Mouse (Mus musculus) skeletal muscle tissue, adult 2 months (tissue): ENCODE results near the gene Slc25a23.
"Not testable (repeated sequence)": the region's sequence is repeated elsewhere in the genome, so short reads cannot be mapped to it uniquely, and the experiment has no call there.

Experiments
- DNase-seq: peaks from one replicate; pipeline ENCODE4 v3.0.0-alpha.2; 2012; ENCODE audit warnings: low read depth, low spot score

Slc25a23 gene

DNA sequence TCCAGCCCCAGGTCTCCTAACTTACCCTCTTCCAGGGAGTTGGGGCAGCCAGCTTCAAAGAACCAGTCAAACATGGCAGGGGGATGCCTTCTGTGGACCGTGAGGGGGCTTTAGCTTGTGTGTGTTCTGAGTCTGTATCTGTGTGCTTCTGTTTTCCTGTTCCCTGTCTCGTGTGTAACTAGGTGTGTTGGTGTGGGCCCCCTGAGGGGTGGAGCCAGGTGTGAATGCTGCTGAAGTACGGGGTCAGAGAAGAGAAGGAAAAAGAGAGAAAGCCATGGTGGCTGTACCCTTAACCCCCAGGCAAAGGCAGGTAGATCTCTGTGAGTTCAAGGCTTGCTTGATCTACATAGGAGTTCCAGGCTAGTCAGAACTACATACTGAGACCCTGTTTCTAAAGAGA lies 17.3 kb upstream of the Slc25a23 start:
- no peak for DNase-seq

DNA sequence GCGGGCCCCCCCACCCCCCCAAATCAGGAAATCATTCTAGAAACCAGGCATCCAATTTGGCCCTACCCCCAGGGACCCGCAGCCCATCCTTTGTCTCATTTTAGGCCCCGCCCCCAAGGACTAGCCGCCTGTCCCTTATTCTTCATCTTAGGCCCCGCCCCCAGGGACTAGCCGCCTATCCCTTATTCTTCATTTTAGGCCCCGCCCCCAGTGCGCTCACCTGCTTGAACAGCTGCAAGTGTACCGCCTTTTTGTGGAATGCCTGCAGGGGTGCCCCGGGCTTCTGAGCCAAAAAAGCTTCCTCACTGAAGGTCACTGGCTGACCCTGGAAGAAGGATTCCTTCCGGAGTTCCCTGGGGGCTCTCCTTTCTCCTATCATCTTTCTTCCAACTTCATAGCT lies 11.0 kb upstream of the Slc25a23 start:
- no peak for DNase-seq

DNA sequence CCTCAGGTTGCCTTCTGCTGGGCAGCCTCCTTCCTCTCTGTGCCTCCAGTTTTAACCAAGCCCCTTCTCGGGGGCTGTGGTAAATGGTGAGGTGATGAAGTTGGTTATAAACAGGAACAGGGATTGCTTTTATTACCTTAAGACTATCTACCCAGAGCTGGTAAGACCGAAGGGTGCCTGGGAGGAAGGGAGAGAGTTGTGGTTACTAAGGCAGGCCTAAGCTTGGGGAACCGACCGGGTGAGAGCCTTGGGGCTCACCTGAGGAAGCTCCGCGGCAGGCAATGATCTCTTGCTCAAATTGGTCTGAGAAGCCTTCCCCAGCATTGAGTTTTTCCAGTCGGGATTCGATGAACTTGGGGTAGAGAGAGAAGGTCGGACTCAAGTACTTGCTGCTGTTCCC lies 10.6 kb upstream of the Slc25a23 start:
- no peak for DNase-seq

DNA sequence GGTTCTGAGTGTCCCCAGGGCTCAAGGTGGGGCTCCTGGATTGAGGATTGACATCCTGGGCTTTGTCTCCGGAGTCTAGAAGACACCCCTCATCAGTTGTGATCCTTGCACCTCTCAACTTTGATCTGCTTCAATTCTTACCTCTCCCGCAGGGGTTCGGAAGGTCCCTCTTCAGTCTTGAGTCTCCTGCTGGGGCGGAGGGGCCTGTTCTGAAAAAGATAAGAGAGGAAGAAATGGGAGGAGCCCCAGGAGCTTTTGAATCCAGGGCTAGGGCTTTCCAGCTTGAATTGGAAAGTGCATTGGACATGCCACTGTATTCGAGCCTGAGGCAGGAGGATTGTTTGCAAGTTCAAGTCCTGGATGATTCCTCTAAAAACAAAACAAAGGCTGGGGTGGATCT lies 7.2 kb upstream of the Slc25a23 start:
- no peak for DNase-seq

DNA sequence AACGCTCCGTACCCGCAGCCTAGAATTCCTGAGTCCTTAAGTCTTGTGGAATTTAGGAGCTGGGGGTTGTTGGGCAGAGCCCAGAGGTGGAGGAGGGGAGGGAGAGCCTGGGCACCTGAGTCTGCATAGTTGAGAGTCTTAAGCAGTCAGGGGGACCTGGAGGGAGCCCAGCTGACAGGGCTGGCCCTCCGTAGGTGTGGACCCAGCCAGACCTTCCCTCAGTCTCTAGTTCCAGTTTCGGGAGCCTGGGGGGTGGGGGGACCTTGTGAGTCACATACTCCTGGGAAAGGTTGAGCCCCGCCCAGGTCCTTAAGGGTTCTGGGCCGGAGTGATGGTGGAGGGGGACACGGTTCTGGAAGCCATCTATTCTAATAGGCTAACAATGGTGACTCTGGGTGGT lies 3.4 kb upstream of the Slc25a23 start:
- no peak for DNase-seq

DNA sequence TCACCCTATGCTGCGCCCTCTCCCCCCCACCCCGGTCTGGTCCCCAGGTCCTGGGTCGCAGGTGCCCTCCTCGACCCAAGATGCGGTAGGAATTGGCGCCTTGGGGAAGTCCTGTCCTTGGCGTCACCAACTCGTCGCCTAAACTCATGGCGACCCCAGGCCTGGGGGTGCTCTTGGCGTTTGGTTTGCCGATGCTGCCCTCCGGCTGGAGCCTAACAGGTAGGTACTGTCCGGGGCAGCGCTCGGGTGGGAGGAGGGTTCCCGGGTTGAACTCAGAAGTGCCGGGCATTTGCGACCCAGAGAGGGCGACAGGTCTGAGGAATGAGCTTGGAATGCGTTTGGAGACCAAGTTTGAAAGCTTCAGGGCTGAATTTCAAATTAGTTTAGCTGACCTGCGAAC lies 2.9 kb upstream of the Slc25a23 start:
- DNase-seq = no peak

DNA sequence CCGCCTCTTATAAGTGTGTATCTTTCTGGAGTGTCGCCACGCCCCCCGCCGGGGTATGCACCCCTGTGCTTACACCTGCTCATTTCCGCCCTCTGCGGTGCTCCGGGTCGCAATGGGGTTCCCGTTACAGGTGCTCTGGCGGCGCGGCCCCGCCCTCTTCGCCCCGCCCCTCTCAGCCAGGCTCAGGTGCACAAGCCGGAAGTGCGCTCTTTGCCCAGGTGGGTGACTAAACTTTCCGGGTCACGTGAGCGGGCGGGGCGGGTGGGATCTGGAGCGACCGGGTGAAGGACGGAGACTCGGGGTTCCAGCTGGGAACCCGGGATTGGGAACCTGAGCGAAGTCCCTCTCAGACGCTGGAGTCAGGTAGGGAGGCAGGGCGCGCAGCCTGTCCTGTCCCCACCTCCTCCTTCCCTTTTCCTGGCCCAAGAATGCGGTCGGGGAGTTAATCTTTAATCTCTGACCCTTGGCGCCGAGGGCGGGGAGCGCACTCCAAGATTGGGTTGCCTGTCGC lies 2.4 kb upstream of the Slc25a23 start:
- no peak for DNase-seq

DNA sequence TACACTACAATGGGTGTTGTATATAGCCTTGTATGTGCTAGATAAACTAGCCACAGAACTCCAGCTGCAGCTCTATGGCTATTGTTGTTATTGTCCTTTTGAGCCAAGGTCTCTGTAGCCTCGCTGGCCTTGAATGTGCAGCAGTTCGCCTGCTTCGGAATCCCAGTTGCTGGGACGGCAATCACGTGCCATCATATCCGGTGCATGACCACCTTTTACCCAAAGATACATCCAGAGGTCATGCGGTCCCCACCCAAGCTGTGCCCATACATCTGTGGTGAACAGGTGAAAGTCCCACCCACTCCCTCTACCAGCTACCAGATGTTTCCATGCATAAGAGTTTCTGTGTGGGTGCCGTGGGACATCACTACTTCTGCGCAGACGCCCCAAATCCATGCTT lies 1.4 kb upstream of the Slc25a23 start:
- DNase-seq = no peak

DNA sequence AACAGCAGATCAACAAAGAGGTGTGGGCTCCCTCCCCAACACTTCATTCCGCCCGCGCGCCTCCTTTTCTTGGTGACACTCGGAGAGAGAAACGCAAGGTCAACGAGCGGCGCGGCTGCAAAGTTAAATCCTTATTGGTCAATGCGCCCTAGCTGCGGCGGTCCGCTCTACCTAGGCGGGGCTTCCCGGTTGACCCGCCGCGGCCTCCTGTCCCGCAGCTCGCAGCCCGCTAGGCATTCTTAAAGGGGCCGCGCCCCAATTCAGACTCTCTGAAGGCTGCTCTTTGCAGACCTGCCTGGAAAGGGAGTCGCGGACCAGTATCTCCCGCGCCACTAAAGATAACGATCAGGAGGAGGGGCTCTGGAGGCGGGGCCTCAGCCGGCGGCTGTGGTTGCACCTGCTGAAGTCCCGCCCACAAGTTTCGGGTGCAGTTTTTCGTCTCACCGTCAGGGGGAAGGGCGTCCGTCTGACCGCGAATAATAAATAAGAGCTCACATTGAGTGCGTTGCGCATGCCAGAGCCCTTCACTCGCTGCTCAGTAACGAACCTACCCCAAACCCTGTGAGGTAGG lies 653 bp upstream of the Slc25a23 start:
- peak; percentile 87 for DNase-seq

DNA sequence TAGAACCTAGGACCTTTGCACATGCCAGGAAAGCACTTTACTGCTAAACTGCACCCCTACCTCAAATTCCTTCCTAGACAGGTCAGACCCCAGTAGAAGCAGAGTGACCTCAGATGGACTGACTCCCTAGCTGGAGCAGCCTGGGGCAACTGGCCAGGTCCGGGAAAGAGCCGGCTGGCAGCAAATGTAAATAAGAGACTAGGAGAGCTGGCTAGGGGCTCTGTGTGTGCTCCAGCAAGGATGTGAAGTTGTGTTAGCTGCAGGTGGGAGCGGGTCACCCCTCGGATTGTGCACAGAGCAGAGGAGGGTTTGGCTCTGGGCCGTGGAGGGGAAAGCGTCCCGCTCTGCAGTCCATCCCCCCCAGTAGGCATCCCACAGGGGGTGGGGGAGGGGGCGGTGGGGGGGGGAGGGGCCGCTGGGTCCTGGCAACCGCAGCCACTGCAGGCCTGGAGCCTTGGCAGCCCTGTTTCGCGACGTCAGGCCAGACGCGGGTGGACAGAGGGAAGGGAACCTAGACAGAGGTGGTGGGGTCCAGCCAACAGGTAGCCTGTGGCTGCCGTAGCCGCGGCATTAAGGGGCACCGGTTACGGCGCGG lies 675 bp downstream of the Slc25a23 start, which contains the start of gene Crb3:
Crb3 (plus strand) TSS at position 215 of the 595 bp plus-strand sequence.
- peak; percentile 26 for DNase-seq

DNA sequence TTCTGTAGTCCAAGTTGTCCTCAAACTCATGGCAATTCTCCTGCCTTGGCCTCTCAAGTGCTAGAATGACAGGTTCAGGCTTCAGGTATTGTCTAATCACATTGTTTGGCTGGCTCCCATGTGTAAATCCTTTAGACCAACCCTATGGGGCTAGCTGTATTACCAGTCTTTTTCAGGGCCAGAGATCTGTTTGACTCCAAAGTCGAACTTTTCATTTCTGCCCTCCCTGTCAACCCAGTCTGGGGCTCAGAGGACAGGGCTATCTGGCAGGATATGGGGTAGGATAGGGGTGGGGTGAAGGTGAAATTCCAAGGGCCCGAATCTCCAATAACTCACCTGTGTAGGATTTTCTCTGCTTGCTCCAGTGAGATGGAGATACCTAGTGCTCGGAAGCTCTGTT lies 3.4 kb downstream of the Slc25a23 start:
- no peak for DNase-seq

DNA sequence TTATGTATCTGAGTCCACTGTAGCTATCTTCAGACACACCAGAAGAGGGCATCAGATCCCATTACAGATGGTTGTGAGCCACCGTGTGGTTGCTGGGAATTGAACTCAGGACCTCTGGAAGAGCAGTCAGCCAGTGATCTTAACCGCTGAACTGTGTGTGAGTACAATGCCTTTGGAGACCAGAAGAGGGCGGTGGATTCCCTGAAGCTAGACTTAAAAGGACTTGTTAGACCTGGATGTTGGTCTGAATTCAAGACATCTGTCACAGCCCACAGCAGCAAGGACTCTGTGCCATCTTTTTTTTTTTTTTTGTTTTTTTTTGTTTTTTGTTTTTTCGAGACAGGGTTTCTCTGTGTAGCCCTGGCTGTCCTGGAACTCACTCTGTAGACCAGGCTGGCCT lies 8.0 kb downstream of the Slc25a23 start:
- DNase-seq = not testable (repeated sequence)

DNA sequence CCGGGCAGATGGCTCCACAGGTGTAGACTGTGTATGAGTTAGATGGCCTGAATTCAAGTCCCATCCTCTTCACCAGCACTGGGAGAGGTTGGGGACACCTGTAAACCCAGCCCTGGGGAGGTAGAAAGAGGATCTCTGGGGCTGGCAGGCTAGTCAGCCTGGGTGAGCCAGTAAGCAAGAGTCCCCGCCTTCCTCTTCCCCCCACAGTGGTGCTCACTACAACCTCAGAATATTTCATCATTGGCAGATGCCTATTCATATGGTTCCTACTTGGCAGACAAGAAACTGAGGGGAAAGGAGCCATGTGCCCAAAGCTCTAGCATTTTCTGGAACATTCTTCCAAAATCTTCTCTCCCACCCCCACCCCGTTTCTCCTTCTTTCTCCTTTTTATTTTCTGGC lies 10.8 kb downstream of the Slc25a23 start:
- DNase-seq = no peak

DNA sequence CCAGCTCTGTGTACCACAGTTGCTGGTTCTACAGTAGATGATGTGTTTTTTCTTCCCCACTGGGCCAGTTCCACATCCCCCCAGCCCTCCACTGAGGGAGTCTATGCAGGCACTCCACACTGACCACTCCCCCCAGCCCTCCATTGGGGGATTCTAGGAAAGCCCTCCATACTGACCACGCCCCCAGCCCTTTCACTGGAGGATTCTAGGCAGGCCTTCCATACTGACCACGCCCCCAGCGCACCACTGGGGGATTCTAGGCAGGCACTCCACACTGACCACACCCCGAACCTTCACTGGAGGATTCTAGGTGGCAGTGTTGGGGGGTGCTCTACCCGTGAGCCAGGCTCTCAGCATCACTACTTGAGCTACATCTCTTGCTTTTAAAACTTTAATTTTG lies 12.3 kb downstream of the Slc25a23 start:
- no peak for DNase-seq

DNA sequence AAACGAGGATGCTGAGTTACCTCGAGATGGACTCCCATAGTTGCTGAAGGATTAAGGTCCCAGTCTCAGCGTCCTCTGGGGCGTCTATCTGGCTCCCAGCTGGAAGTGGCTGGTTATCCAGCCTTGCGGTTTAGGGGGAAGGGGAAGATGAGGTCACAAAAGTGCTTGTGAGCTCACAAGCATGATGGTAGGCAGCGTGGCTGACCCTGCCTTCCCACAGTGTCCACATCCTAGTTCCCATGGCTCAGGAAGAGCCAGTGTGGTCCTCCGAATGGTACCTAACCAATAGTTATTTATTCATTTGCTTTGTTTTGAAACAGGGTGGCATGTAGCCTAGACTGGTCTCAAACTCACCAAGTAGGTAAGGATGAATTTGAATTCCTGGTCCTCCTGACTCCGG lies 18.1 kb downstream of the Slc25a23 start, which contains the start of gene Slc25a41:
Slc25a41 (minus strand) TSS at position 101 of the 400 bp plus-strand sequence.
- DNase-seq = no peak

DNA sequence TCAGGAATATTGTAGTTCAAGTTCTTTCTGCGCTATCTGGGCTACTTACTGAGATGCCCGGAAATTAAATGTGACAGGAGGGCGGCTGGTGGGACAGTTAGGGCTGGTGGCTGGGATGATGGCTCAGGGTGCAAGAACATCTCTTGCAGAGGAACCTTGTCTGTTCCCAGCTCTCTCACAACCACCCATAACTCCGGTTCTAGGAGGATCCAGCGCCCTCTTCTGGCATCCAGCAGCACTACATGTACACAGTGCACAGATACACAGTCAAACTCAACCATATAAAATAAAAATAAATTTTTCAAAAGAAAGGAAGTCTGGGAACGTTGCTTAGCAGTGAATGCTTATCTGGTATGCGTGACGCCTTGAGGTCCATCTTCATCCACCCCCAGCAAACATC lies 20.7 kb downstream of the Slc25a23 start:
- DNase-seq = no peak

DNA sequence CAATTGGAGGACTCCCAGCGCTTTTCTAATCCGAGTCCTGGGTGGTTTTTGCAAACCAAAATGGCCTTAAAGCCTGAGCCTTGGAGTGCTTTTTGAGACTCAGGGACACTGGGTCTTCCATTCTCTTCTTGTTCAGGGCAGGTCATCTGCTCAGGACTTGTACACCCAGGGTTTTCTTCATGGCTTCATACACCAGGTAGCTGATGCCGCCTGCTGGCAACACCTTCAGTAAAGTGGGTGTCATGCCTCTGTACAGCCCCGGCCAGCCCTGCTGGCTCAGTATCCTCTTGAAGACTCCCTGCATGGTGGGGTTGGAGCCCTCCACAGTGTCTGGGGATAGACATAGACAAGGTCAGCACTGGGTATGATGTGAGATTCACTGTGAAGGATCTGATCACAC lies 26.8 kb downstream of the Slc25a23 start:
- DNase-seq = no peak

DNA sequence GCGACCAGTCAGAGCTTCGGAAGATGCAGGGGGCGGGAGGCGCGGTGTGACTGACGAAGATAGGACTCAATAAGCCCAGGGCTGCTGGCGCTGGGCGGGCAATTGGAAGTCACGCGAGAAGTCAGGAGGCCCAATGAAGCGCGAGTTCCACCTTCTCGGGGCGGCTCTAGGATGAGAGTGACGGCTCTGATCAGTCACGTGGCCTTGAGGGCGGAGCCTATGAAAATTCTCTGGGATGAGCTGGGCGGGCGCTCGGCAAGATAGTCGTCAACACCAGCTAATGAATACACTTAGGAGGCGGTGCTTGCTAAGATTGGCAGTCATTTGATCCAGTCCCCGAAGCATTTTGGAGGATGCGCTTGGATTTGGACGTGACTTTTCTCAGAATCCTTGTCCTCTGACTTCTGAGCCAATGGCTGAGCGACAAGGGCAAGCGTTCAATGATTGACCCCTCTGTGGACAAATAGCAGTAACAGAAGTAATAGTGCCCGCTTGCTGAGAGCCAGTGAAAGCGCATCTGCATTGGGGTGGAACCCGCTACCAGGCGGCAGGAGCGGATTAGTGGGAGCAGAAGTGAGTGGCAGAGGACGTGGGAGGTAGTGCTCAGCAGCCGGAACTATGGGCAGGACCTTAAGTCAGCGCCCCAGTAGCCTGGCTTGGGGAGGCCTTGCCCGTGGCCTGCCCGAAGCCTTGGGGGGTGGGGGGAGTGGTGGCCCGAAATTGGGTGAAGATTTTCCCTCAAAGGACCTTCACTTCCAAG lies 27.8 kb downstream of the Slc25a23 start:
- DNase-seq = peak; percentile 100

DNA sequence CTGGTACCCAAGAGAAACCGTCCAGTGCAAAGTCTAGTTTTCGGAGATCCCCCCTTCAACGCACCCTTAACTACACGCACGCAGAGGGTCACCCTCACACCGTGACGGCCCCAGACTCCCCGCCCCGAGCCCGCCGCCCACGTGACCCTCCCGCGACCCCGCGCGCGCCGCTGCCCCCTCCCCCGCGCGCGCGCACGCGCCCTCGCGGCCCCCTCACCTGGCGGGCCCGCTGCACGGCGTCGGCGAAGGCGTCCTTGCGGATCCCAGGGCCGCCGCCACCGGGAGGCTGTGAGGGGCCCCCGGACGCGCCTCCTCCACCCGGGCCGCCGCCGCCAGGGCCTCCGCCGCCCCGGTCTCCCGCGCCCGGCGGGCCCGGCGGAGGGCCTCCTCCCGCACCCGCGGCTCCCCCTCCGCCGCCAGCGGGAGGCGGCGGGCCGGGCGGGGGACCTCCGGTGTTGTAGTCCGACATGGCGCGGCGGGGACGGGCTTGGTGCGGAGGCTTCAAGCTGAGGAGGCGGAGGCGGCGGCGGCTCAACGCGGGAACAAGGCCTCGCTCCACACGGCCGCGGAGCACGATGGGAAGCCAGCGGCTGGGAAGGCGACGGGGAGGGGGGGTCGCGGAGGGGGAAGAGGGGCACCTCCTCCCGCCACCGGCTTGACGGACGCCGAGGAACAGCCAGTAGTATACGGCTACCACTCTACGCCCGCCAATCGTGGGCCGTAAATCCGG lies 28.6 kb downstream of the Slc25a23 start, which contains the start of gene Khsrp:
Khsrp (minus strand) TSS at position 592 of the 730 bp plus-strand sequence.
- DNase-seq = no peak

DNA sequence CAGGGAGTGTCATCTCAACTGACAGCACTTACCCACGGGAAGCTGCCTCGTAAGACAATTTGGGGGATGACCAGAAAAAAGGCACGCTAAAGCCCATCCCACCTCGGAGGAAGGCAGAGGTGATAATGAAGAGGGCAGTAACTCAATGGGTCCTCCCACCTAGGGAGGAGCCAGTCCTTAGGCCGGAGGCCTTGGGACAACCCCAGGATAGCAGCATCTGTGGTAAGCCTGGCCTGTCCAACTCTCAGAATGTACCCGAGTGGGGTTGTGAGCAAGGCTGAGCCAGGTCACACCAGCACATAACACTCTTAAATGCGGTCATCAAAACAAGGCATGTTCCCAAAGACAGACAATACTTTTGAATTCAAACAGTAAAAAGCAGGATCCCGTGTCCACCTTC lies 30.0 kb downstream of the Slc25a23 start:
- DNase-seq = no peak

DNA sequence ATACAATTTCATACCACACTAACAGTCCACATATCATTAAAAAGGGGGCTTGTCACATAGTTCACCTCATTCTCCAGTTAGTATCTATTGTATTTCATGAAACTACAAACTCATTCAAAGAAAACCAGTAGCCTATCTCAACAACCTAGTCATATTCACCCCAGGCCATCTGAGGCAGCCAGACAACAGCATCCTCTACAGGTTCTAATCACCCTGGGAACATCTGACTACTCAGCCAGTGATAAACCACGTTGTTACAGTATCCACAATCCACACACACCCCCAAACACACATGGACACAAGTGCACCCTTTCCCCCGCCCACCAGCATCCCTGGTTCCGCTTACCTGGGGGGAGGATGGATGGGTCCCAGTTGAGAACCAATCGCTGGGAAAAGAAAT lies 32.2 kb downstream of the Slc25a23 start:
- no peak for DNase-seq

DNA sequence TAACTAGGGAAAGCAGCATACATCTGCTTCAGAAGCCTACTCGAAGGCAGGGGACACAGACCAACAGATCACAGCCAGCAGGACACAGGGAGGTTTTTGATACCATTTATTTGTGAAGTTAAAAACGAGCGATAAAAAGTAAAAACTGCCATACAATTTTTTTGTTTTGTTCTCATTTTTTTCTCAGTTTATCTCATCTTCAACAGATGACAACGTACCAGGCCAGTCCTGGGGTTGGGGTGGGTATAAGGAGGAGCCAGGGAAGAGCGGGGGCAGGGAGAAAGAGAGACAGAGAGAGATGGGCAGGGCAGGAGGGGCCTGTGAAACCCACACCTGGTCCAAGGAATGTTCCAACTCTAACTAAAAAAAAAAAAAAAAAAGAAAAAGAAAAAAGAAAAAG lies 38.7 kb downstream of the Slc25a23 start:
- no peak for DNase-seq
